Mouse (Mus musculus) C2C12 (cell line): Measurements from ENCODE around the gene Myo5a.

Experiments used
- MAX ChIP-seq: IDR thresholded peaks from one replicate; pipeline ENCODE4 v1.6.1; 2011; ENCODE audit warnings: mild to moderate bottlenecking, control low read depth
- MYOD1 ChIP-seq: IDR thresholded peaks from one replicate; pipeline ENCODE4 v1.6.1; 2011; ENCODE audit warnings: low read depth; ENCODE audit not compliant: control insufficient read depth, insufficient read length

DNA sequence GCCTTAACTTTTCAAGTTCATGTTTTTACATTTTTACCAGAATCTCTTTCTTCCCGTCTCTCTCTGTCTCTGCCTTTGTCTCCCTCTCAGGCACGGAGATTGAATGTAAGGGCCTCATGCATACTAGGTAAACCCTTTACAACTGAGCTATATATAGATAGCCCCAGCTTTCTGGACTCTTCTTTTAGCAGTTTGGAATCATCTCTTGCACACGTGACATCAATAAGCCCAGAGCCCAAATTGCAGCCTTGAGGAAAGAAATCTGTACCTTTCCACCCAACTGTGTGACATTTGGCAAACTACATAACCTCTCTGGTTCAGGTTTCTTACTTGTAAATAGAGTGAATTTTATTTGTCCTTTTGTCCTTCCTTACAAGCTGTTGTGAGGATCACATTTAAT, 1.5 kb downstream of the Myo5a start:
- TF ChIP-seq MYOD1 (no peak), MAX (no peak)
